Mouse (Mus musculus) lung, embryonic 16.5 days (tissue): ENCODE measurements around the gene Polr1d. TPM values are rescaled to one million over a fixed set of nuclear protein-coding genes. Genes with fewer than 3 reads are reported as not detected.
A peak's percentile ranks its signal among the peaks of the same experiment; 100 is the strongest.

ENCODE experiments used
- ATAC-seq: fragments of 200-750 bp; cut with Nextera tagmentation; 2 replicates; pipeline ENCODE4 v1.8.0; 2017; ENCODE audit warnings: low read depth, mild to moderate bottlenecking, moderate library complexity
- H3K27ac ChIP-seq: fragments of 300-500 bp; sonication (generic); 2 replicates; pipeline ENCODE4 v1.5.1; 2014; ENCODE audit warnings: mild to moderate bottlenecking, control low read depth, low read length
- H3K27me3 ChIP-seq: fragments of 300-500 bp; sonication (generic); 2 replicates; pipeline ENCODE4 v1.6.1; 2014; ENCODE audit warnings: low read depth, low read length, mixed read lengths; ENCODE audit not compliant: control insufficient read depth, insufficient read depth
- H3K36me3 ChIP-seq: fragments of 300-500 bp; sonication (generic); 2 replicates; pipeline ENCODE4 v1.6.1; 2014; ENCODE audit warnings: low read length; ENCODE audit not compliant: control insufficient read depth, insufficient read depth
- H3K4me1 ChIP-seq: fragments of 300-500 bp; sonication (generic); replicated peaks from 2 replicates; pipeline ENCODE4 v1.6.1; 2014; ENCODE audit warnings: low read length, mixed read lengths; ENCODE audit not compliant: control insufficient read depth, insufficient read depth
- H3K4me2 ChIP-seq: fragments of 300-500 bp; sonication (generic); 2 replicates; pipeline ENCODE4 v1.6.1; 2014; ENCODE audit warnings: low read depth, low read length, control low read depth
- H3K4me3 ChIP-seq: fragments of 300-500 bp; sonication (generic); 2 replicates; pipeline ENCODE4 v1.5.1; 2014; ENCODE audit warnings: mild to moderate bottlenecking, low read length, control low read depth
- H3K9ac ChIP-seq: fragments of 300-500 bp; sonication (generic); 2 replicates; pipeline ENCODE4 v1.6.1; 2014; ENCODE audit warnings: low read length, control low read depth
- H3K9me3 ChIP-seq: fragments of 300-500 bp; sonication (generic); 2 replicates; pipeline ENCODE4 v1.6.1; 2016; ENCODE audit warnings: low read length; ENCODE audit not compliant: control insufficient read depth
- WGBS: fragments of 180-500 bp; shearing (Covaris S2); extraction: QIAGEN DNeasy Blood & Tissue Kit; methylation state at CpG from one replicate; pipeline ENCODE4 v1.1.7; 2014; 5-methylcytosine and 5-hydroxymethylcytosine counted together
- polyA plus RNA-seq: library from polyadenylated mRNA; unstranded; fragments of >200 nt; fragmentation: Nextera tagmentation; extraction: Ambion mirVana; gene quantifications from 2 replicates; pipeline ENCODE4 v1.2.1, GENCODE M21; 2015

The Polr1d gene
- polyA plus RNA-seq, 1 experiment from 2014 or later = 118 TPM

- no peaks in the 10 kb centered on the region for H3K36me3 ChIP-seq
- ATAC-seq = no peak
- 84% methylated on average over 2 of the region's 2 CpGs for WGBS
- no peak overlapping the region for H3K27ac ChIP-seq
- H3K9ac ChIP-seq = no peak overlapping the region
- H3K4me3 ChIP-seq = no peak overlapping the region
- H3K4me2 ChIP-seq = no peak overlapping the region
- H3K27me3 ChIP-seq = no peaks in the 10 kb centered on the region
- no peaks in the 10 kb centered on the region for H3K9me3 ChIP-seq
- peaks cover 34% of the 10 kb centered on the region for H3K4me1 ChIP-seq
Measured at GRCm38 (mm10) chr5:147060024-147060423, 16.8 kb upstream of the Polr1d start.

DNA sequence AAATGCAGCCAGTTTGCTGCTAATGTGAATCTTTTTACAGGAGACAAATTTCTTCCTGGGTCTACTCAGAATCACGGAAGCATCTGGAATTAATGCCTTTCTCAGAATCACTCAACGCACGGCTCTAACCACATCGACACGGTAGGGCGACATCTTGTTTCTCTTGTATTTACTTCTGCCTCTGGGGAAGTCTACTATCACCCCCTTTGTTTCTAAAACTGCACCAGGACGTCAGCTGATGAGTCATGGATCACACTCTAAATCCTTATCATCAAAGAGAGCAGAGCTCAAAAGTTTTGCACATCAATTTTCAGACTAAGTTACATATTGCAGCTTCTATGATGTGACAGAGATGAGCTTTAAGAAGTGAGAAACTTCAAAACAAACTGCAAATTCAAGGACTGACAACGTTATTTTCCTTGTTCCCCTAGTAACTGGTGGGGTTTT, 13.6 kb upstream of the Polr1d start:
- no peak overlapping the region for H3K4me3 ChIP-seq
- WGBS = 36% methylated on average over 8 of the region's 8 CpGs
- H3K27me3 ChIP-seq = no peaks in the 10 kb centered on the region
- H3K9me3 ChIP-seq = no peaks in the 10 kb centered on the region
- H3K27ac ChIP-seq = no peak overlapping the region
- peaks cover 16% of the 10 kb centered on the region for H3K4me1 ChIP-seq
- H3K4me2 ChIP-seq = peak overlapping the region; percentile 23; the same call in 1 of the 2 replicates
- no peak for ATAC-seq
- no peaks in the 10 kb centered on the region for H3K36me3 ChIP-seq
- no peak overlapping the region for H3K9ac ChIP-seq

GRCm38 (mm10) chr5:147066129-147066528, 10.7 kb upstream of the Polr1d start:
- H3K4me1 ChIP-seq = peaks cover 23% of the 10 kb centered on the region
- WGBS = 53% methylated on average over 4 of the region's 4 CpGs
- no peak overlapping the region for H3K9ac ChIP-seq
- H3K9me3 ChIP-seq = no peaks in the 10 kb centered on the region
- no peaks in the 10 kb centered on the region for H3K36me3 ChIP-seq
- no peak overlapping the region for H3K4me3 ChIP-seq
- H3K27ac ChIP-seq = no peak overlapping the region
- no peak overlapping the region for H3K4me2 ChIP-seq
- H3K27me3 ChIP-seq = no peaks in the 10 kb centered on the region
- no peak for ATAC-seq

DNA sequence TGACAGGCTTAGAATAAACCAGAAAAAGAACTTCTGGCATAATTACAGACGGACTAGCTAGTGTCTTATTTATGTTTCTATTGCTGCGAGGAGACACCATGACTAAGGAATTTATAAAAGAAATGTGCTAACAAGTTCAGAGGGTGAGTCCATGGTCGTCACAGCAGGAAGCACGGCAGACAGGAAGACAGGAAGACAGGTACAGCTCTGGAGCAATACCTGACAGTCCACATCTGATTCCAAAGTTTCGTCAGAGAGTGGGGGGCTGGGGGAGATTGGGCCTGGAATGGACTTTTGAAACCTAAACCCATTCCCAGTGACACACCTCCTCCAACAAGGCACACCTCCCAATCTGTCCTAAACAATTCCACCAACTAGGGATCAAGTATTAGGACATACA, 9.9 kb upstream of the Polr1d start:
- Histone ChIP-seq H3K27me3 (no peaks in the 10 kb centered on the region), H3K9me3 (no peaks in the 10 kb centered on the region), H3K36me3 (no peaks in the 10 kb centered on the region), H3K4me3 (no peak overlapping the region), H3K4me2 (no peak overlapping the region), H3K9ac (no peak overlapping the region), H3K27ac (no peak overlapping the region), H3K4me1 (peaks cover 23% of the 10 kb centered on the region)
- ATAC-seq = no peak
- WGBS = 48% methylated on average over 5 of the region's 5 CpGs

- H3K27me3 ChIP-seq = no peaks in the 10 kb centered on the region
- H3K9me3 ChIP-seq = no peaks in the 10 kb centered on the region
- peak; percentile 53 for ATAC-seq
- H3K4me1 ChIP-seq = peaks cover 28% of the 10 kb centered on the region
- H3K27ac ChIP-seq = no peak overlapping the region
- no peak overlapping the region for H3K4me3 ChIP-seq
- H3K4me2 ChIP-seq = no peak overlapping the region
- no peak overlapping the region for H3K9ac ChIP-seq
- WGBS = 50% methylated on average over 5 of the region's 5 CpGs
- no peaks in the 10 kb centered on the region for H3K36me3 ChIP-seq
Measured at GRCm38 (mm10) chr5:147068876-147069275, 8.0 kb upstream of the Polr1d start.

DNA sequence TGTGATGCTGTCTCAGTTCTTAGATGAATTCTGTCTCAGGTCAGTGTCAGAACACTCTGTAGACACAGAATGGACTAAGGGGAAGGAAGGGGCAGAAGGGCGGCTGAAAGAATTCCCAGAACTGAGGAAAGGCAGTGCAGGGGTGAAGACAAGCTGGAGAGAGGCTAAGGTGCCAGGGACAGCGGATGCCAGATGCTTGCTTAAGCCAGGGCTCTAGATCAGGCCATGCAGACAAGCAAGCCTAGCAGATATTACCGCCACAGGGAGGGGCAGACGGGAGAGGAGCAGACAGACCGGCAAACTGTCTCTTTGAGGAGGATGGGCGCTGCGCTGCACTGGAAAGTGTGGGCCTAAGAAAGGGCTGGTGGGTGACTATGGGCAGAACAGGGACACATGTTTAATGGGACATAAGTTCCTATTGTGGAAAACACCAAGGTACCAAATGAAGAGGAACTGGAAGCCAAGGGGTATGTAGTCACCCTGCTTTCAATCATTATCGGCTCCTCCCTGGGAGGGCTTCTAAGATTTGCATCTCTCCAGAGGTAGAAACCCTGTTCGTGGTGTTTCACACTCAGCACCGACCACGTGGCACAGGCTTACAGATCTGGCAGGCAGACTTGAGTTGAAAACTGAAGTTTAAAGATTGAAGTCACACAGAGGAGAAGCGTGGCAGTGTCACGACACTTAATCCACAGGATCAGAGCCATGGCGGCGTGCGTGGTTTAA, 5.9 kb upstream of the Polr1d start:
- WGBS = 72% methylated on average over 16 of the region's 16 CpGs
- Histone ChIP-seq H3K4me1 (peaks cover 38% of the 10 kb centered on the region), H3K27ac (no peak overlapping the region), H3K27me3 (no peaks in the 10 kb centered on the region), H3K9me3 (no peaks in the 10 kb centered on the region), H3K9ac (no peak overlapping the region), H3K36me3 (no peaks in the 10 kb centered on the region), H3K4me3 (no peak overlapping the region), H3K4me2 (no peak overlapping the region)
- ATAC-seq = no peak

DNA sequence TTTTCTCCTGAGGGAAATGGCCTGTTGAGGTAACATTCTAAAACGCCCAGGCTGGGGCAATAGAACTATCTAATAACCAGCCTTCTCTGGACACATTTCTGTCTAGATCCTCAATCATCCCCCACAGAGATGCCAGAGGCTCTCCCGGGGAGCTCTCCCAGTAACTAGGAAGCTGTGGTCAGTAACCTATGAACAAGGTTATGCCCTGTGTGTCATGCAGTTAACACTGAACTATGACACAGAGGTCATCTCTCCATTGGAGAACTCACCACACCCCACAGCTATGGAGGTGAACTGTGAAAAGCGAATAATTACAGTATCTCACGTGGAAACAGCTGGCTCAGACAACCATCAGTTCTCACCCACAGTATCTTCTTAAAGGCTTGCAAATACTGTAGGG, 5.0 kb upstream of the Polr1d start:
- Histone ChIP-seq H3K4me3 (no peak overlapping the region), H3K36me3 (no peaks in the 10 kb centered on the region), H3K9ac (no peak overlapping the region), H3K9me3 (no peaks in the 10 kb centered on the region), H3K4me2 (no peak overlapping the region), H3K4me1 (peaks cover 38% of the 10 kb centered on the region), H3K27me3 (no peaks in the 10 kb centered on the region), H3K27ac (no peak overlapping the region)
- 62% methylated on average over 4 of the region's 4 CpGs for WGBS
- ATAC-seq = no peak

- no peak for ATAC-seq
- no peak overlapping the region for H3K4me2 ChIP-seq
Measured at GRCm38 (mm10) chr5:147073805-147074204, 3.0 kb upstream of the Polr1d start.

GRCm38 (mm10) chr5:147075103-147076025, 1.5 kb upstream of the Polr1d start:
- Histone ChIP-seq H3K4me2 (peak overlapping the region; percentile 67), H3K27me3 (no peaks in the 10 kb centered on the region), H3K9ac (peak overlapping the region; percentile 87), H3K4me1 (peaks cover 37% of the 10 kb centered on the region), H3K9me3 (no peaks in the 10 kb centered on the region), H3K4me3 (peak overlapping the region; percentile 79), H3K36me3 (no peaks in the 10 kb centered on the region), H3K27ac (peak overlapping the region; percentile 98)
- WGBS = 4% methylated on average over 21 of the region's 21 CpGs
- peak; percentile 42 for ATAC-seq

More at GRCm38 (mm10) chr5:147073805-147074204, 3.0 kb upstream of the Polr1d start:
- WGBS = 50% methylated on average over 6 of the region's 6 CpGs
- Histone ChIP-seq H3K36me3 (no peaks in the 10 kb centered on the region), H3K27ac (0 out of 2 replicates have a peak overlapping the region, but pooled peaks have one; percentile 6), H3K9me3 (no peaks in the 10 kb centered on the region), H3K4me3 (no peak overlapping the region), H3K9ac (no peak overlapping the region), H3K27me3 (no peaks in the 10 kb centered on the region), H3K4me1 (peaks cover 45% of the 10 kb centered on the region)
